Mouse (Mus musculus) CH12.LX (cell line): ENCODE data around the gene Acoxl. TPM values are rescaled to one million over a fixed set of nuclear protein-coding genes. Genes with fewer than 3 reads are reported as not detected.

Source experiments
- DNase-seq: peaks from one replicate; pipeline ENCODE4 v3.0.0-alpha.2; 2013; ENCODE audit errors: extremely low read depth
- H3K27ac ChIP-seq: 2 replicates; pipeline ENCODE4 v1.5.1; 2012; ENCODE audit warnings: low read depth, mild to moderate bottlenecking, control low read depth, moderate library complexity; ENCODE audit not compliant: insufficient read depth
- H3K27me3 ChIP-seq: replicated peaks from 2 replicates; pipeline ENCODE3; 2012; ENCODE audit warnings: inconsistent platforms
- H3K36me3 ChIP-seq, 2 experiments: replicated peaks in 1 of 2; 2 replicates each; pipeline versions ENCODE3 to v1.6.1; 2012; ENCODE audit warnings: inconsistent platforms in 1 of 2, low read length in 1 of 2, mild to moderate bottlenecking in 1 of 2, mixed read lengths in 1 of 2, moderate library complexity in 1 of 2; ENCODE audit not compliant: control insufficient read depth in 1 of 2, insufficient read depth in 1 of 2
- H3K4me1 ChIP-seq, 2 experiments: 2 replicates each; pipeline ENCODE4 v1.6.1; 2012; ENCODE audit warnings: inconsistent platforms in 1 of 2, moderate library complexity in 1 of 2; ENCODE audit not compliant: insufficient read depth in 2 of 2, control insufficient read depth in 1 of 2
- H3K4me2 ChIP-seq: 2 replicates; pipeline ENCODE4 v1.6.1; 2012; ENCODE audit warnings: low read depth, mild to moderate bottlenecking, control low read depth; ENCODE audit not compliant: poor library complexity, insufficient read depth, severe bottlenecking
- H3K4me3 ChIP-seq, 3 experiments: fragments of 150-350 bp in 1 of 3; sonication (generic) in 1 of 3; replicated peaks in 1 of 3; 2 replicates each; pipeline versions ENCODE3 to v1.5.1; 2011 to 2012; ENCODE audit warnings: low read depth in 2 of 3, low read length in 2 of 3, mild to moderate bottlenecking in 2 of 3, moderate library complexity in 2 of 3, control low read depth in 1 of 3, improper control_type of control experiment in 1 of 3, inconsistent platforms in 1 of 3, mixed read lengths in 1 of 3; ENCODE audit not compliant: poor library complexity in 1 of 3
- H3K79me2 ChIP-seq: replicated peaks from 2 replicates; pipeline ENCODE4 v1.6.1; 2012; ENCODE audit warnings: mild to moderate bottlenecking, moderate library complexity; ENCODE audit not compliant: control insufficient read depth, poor library complexity, insufficient read depth, severe bottlenecking; ENCODE audit errors: extremely low read depth
- H3K9ac ChIP-seq: 2 replicates; pipeline ENCODE4 v1.6.1; 2012; ENCODE audit warnings: low read depth, mild to moderate bottlenecking, control low read depth, moderate library complexity; ENCODE audit not compliant: insufficient read depth
- H3K9me3 ChIP-seq: replicated peaks from 2 replicates; pipeline ENCODE3; 2012; ENCODE audit warnings: low read length, inconsistent platforms, mixed read lengths
- BHLHE40 ChIP-seq: IDR thresholded peaks from 2 replicates; pipeline ENCODE4 v1.6.1; 2011; ENCODE audit warnings: mild to moderate bottlenecking, low read depth, low read length, improper control_type of control experiment
- CHD1 ChIP-seq: IDR thresholded peaks from 2 replicates; pipeline ENCODE4 v1.6.1; 2012; ENCODE audit warnings: low read depth, low read length, improper control_type of control experiment, inconsistent platforms
- CHD2 ChIP-seq: IDR thresholded peaks from 2 replicates; pipeline ENCODE4 v1.6.1; 2011; ENCODE audit warnings: low read length, improper control_type of control experiment
- CTCF ChIP-seq, 2 experiments: IDR thresholded peaks in 1 of 2; conservative IDR thresholded peaks in 1 of 2; 2 replicates each; pipeline ENCODE4 v1.5.1; 2011 to 2012; ENCODE audit warnings: low read depth in 2 of 2, low read length in 2 of 2, improper control_type of control experiment in 1 of 2, inconsistent platforms in 1 of 2, mild to moderate bottlenecking in 1 of 2, moderate library complexity in 1 of 2
- EP300 ChIP-seq: IDR thresholded peaks from 2 replicates; pipeline ENCODE4 v1.6.1; 2011; ENCODE audit warnings: low read length, improper control_type of control experiment
- ETS1 ChIP-seq: conservative IDR thresholded peaks from 2 replicates; pipeline ENCODE4 v1.6.1; 2012; ENCODE audit warnings: low read depth, mild to moderate bottlenecking, inconsistent platforms, low read length, improper control_type of control experiment, moderate library complexity
- GABPA ChIP-seq: IDR thresholded peaks from 2 replicates; pipeline ENCODE4 v1.6.1; 2012; ENCODE audit warnings: low read depth, low read length, improper control_type of control experiment, inconsistent platforms; ENCODE audit not compliant: insufficient replicate concordance
- HCFC1 ChIP-seq: IDR thresholded peaks from 2 replicates; pipeline ENCODE4 v1.6.1; 2012; ENCODE audit warnings: low read depth, mild to moderate bottlenecking, inconsistent platforms, low read length, improper control_type of control experiment
- IRF4 ChIP-seq: IDR thresholded peaks from 2 replicates; pipeline ENCODE4 v1.6.1; 2014; ENCODE audit warnings: low read depth, mild to moderate bottlenecking, inconsistent platforms, low read length, improper control_type of control experiment
- JUND ChIP-seq: conservative IDR thresholded peaks from 2 replicates; pipeline ENCODE4 v1.6.1; 2011; ENCODE audit warnings: low read depth, low read length, improper control_type of control experiment
- MAX ChIP-seq: IDR thresholded peaks from 2 replicates; pipeline ENCODE4 v1.6.1; 2011; ENCODE audit warnings: low read length, improper control_type of control experiment
- MXI1 ChIP-seq: IDR thresholded peaks from 2 replicates; pipeline ENCODE4 v1.6.1; 2011; ENCODE audit warnings: mild to moderate bottlenecking, low read depth, low read length, improper control_type of control experiment
- MYC ChIP-seq: IDR thresholded peaks from 2 replicates; pipeline ENCODE4 v1.6.1; 2011; ENCODE audit warnings: low read depth, mild to moderate bottlenecking, improper control_type of control experiment, low read length
- NELFE ChIP-seq: IDR thresholded peaks from 2 replicates; pipeline ENCODE4 v1.6.1; 2011; ENCODE audit warnings: low read depth, low read length, improper control_type of control experiment
- NRF1 ChIP-seq: IDR thresholded peaks from 2 replicates; pipeline ENCODE4 v1.6.1; 2014; ENCODE audit warnings: low read depth, mild to moderate bottlenecking, inconsistent platforms, low read length, improper control_type of control experiment, moderate library complexity
- PAX5 ChIP-seq: IDR thresholded peaks from 2 replicates; pipeline ENCODE4 v1.6.1; 2012; ENCODE audit warnings: low read length, inconsistent platforms, mixed read lengths
- POLR2A ChIP-seq: IDR thresholded peaks from 2 replicates; pipeline ENCODE4 v1.6.1; 2011; ENCODE audit warnings: low read depth, mild to moderate bottlenecking, improper control_type of control experiment, low read length
- POLR2AphosphoS2 ChIP-seq: IDR thresholded peaks from 2 replicates; pipeline ENCODE4 v1.6.1; 2011; ENCODE audit warnings: low read depth, low read length, improper control_type of control experiment
- RAD21 ChIP-seq: IDR thresholded peaks from 2 replicates; pipeline ENCODE4 v1.6.1; 2011; ENCODE audit warnings: low read depth, mild to moderate bottlenecking, low read length, improper control_type of control experiment, moderate library complexity
- RCOR1 ChIP-seq: conservative IDR thresholded peaks from 2 replicates; pipeline ENCODE4 v1.6.1; 2012; ENCODE audit warnings: low read depth, mild to moderate bottlenecking, inconsistent platforms, low read length, improper control_type of control experiment
- TBP ChIP-seq: conservative IDR thresholded peaks from 2 replicates; pipeline ENCODE4 v1.6.1; 2011; ENCODE audit warnings: low read depth, low read length, improper control_type of control experiment
- TCF12 ChIP-seq: IDR thresholded peaks from 2 replicates; pipeline ENCODE4 v1.6.1; 2014; ENCODE audit warnings: low read depth, mild to moderate bottlenecking, inconsistent platforms, low read length, improper control_type of control experiment
- UBTF ChIP-seq: IDR thresholded peaks from 2 replicates; pipeline ENCODE4 v1.6.1; 2012; ENCODE audit warnings: low read depth, mild to moderate bottlenecking, inconsistent platforms, low read length, improper control_type of control experiment, moderate library complexity
- USF2 ChIP-seq: conservative IDR thresholded peaks from 2 replicates; pipeline ENCODE4 v1.6.1; 2011; ENCODE audit warnings: low read depth, low read length, improper control_type of control experiment
- ZC3H11A ChIP-seq: IDR thresholded peaks from 2 replicates; pipeline ENCODE4 v1.6.1; 2012; ENCODE audit warnings: low read depth, mild to moderate bottlenecking, inconsistent platforms, low read length, improper control_type of control experiment
- ZKSCAN1 ChIP-seq: IDR thresholded peaks from 2 replicates; pipeline ENCODE4 v1.6.1; 2012; ENCODE audit warnings: low read depth, inconsistent platforms, low read length, improper control_type of control experiment, borderline replicate concordance
- dilution Hi-C: fragments of 300-500 bp; cut with MboI; formaldehyde crosslinking; loops from 2 replicates; pipeline ENCODE4 v1.14.3; 2020; ENCODE audit warnings: low sequenced_read_pairs; ENCODE audit not compliant: extremely low pct_unique_long_range_greater_than_20kb, extremely low pct_ligation_motif_present
- in situ Hi-C: fragments of 300-500 bp; cut with MboI; formaldehyde crosslinking; loops from 3 replicates; pipeline ENCODE4 v1.14.3; 2019; ENCODE audit warnings: low sequenced_read_pairs, low pct_ligation_motif_present, low pct_unique_long_range_greater_than_20kb, mixed read lengths
- polyA plus RNA-seq: library from polyadenylated mRNA; unstranded; fragments of >175 nt; gene quantifications from 2 replicates; pipeline ENCODE4 v1.2.1, GENCODE M21; 2012; ENCODE audit warnings: low read depth; ENCODE audit not compliant: insufficient read length
- total RNA-seq, 2 experiments: library from RNA; depleted of rRNA; stranded (reverse); fragments of 300-350 nt in 1 of 2; fragments of >200 nt in 1 of 2; gene quantifications; 2 replicates each; pipeline ENCODE4 v1.2.3; 2012 to 2014

The Acoxl gene
- total and polyA plus RNA-seq, 3 experiments, result 0.25 to 0.43 TPM; not detected in 1

DNA sequence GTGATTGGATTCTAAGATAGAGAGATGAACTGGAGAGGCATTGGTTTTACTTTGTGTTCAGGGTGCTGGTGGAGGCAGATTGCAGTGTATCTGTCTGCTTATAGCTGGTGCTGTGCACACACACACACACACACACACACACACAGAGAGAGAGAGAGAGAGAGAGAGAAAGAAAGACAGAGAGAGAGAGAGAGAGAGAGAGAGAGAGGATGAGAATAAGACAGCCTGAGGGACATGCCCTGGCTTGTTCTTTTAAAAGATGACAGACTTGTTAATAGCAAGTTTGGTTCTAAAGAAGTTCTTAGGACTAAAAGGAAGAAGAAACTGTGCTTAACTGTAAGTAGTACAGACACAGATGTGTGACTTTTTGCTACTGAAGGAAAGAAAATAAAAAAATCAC, 295.2 kb downstream of the Acoxl start:
- dilution Hi-C loops, result no loop called here
- peaks cover 11 to 73% of the 10 kb centered on the region in 2 experiments for H3K36me3 ChIP-seq

GRCm38 (mm10) chr2:128134474-128134873, 295.8 kb downstream of the Acoxl start:
- Histone ChIP-seq H3K4me2 (no peak overlapping the region), H3K4me3 (no peak overlapping the region), H3K27ac (peak overlapping the region; percentile 30; the same call in 1 of the 2 replicates), H3K9ac (no peak overlapping the region), H3K79me2 (no peaks in the 10 kb centered on the region), H3K36me3 (peaks cover 11 to 73% of the 10 kb centered on the region in 2 experiments), H3K4me1 (peaks cover 24 to 56% of the 10 kb centered on the region in 2 experiments), H3K9me3 (no peaks in the 10 kb centered on the region), H3K27me3 (no peaks in the 10 kb centered on the region)
- in situ Hi-C loops (no loop called here), dilution Hi-C loops (no loop called here)
- DNase-seq, result no peak
- TF ChIP-seq IRF4 (no peak), BHLHE40 (no peak), TCF12 (no peak), NRF1 (no peak), ZC3H11A (no peak), ZKSCAN1 (no peak), PAX5 (no peak), RAD21 (no peak), MXI1 (no peak), CHD2 (no peak), MYC (no peak), EP300 (no peak)

More for the DNA sequence above, 295.2 kb downstream of the Acoxl start:
- no peaks in the 10 kb centered on the region for H3K9me3 ChIP-seq
- H3K4me2 ChIP-seq, result no peak overlapping the region
- H3K4me3 ChIP-seq, result no peak overlapping the region
- TF ChIP-seq MYC, result no peak
- peak; percentile 72; the same call in 1 of the 2 replicates for TF ChIP-seq CHD1
- 0 out of 2 replicates have a peak, but pooled peaks have one; percentile 3 for TF ChIP-seq ETS1
- TF ChIP-seq RAD21, result no peak
- H3K4me1 ChIP-seq, result peaks cover 24 to 58% of the 10 kb centered on the region in 2 experiments
- H3K79me2 ChIP-seq, result no peaks in the 10 kb centered on the region
- H3K27me3 ChIP-seq, result no peaks in the 10 kb centered on the region
- H3K9ac ChIP-seq, result no peak overlapping the region
- H3K27ac ChIP-seq, result no peak overlapping the region
- in situ Hi-C loops, result no loop called here
- no peak for DNase-seq

DNA sequence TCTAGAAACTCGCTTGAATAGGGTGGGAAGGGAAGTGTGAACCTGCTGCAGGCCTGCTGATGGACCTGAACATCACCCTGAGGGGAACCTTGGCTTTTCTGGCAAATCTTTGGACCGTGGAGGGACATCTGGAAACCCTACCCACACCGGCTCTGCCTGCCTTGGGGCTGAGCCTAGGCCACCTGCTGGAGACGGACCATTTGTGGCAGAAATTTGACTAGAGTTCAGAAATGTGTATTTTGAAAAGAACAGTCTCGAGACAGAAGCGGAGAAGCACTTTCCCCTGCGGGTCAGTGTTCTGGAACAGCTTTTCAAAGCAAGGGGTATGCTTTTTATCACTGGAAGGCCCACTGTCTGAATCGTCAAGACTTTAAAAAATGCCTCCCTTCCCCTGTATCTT, 296.3 kb downstream of the Acoxl start:
- Histone ChIP-seq H3K27ac (no peak overlapping the region), H3K9me3 (no peaks in the 10 kb centered on the region), H3K79me2 (no peaks in the 10 kb centered on the region), H3K27me3 (no peaks in the 10 kb centered on the region), H3K4me1 (peaks cover 24 to 56% of the 10 kb centered on the region in 2 experiments), H3K9ac (no peak overlapping the region), H3K4me3 (no peak overlapping the region), H3K4me2 (0 out of 2 replicates have a peak overlapping the region, but pooled peaks have one; percentile 6), H3K36me3 (peaks cover 6 to 73% of the 10 kb centered on the region in 2 experiments)
- in situ Hi-C loops, result no loop called here
- dilution Hi-C loops, result no loop called here
- peak; percentile 86 for DNase-seq
- peak; percentile 68 for TF ChIP-seq MAX
- TF ChIP-seq TBP, result 0 out of 2 replicates have a peak, but pooled peaks have one; percentile 18
- no peak for TF ChIP-seq USF2
- TF ChIP-seq POLR2AphosphoS2, result no peak
- TF ChIP-seq MXI1, result no peak
- peak; percentile 21; the same call in 1 of the 2 replicates for TF ChIP-seq HCFC1
- peak; percentile 83 for TF ChIP-seq EP300
- TF ChIP-seq POLR2A, result no peak
- peak in 1 of 2 experiments; percentile 42; a peak in 2 of 4 replicates for TF ChIP-seq CTCF (conservative IDR thresholded peaks at IDR 0.05 in 1 of 2, IDR thresholded peaks at IDR 0.05 in 1 of 2; ENCODE audit: low read depth in 2 of 2, low read length in 2 of 2)
- TF ChIP-seq TCF12, result peak; percentile 98
- peak; percentile 74; the same call in 1 of the 2 replicates for TF ChIP-seq JUND
- TF ChIP-seq CHD2, result 0 out of 2 replicates have a peak, but pooled peaks have one; percentile 40
- TF ChIP-seq CHD1, result no peak
- TF ChIP-seq GABPA, result no peak
- no peak for TF ChIP-seq NELFE
- TF ChIP-seq RAD21, result peak; percentile 33
- TF ChIP-seq UBTF, result peak; percentile 58; the same call in 1 of the 2 replicates
- peak; percentile 93 for TF ChIP-seq RCOR1
